Mouse (Mus musculus) cerebellum, postnatal 4 days (tissue): Measurements from ENCODE around the gene Adgrl3.

Experiments used
- DNase-seq, 2 experiments: peaks; one replicate each; pipeline ENCODE4 v3.0.0; 2022; ENCODE audit warnings: low spot score in 2 of 2, mixed read lengths in 1 of 2

The Adgrl3 gene

DNA sequence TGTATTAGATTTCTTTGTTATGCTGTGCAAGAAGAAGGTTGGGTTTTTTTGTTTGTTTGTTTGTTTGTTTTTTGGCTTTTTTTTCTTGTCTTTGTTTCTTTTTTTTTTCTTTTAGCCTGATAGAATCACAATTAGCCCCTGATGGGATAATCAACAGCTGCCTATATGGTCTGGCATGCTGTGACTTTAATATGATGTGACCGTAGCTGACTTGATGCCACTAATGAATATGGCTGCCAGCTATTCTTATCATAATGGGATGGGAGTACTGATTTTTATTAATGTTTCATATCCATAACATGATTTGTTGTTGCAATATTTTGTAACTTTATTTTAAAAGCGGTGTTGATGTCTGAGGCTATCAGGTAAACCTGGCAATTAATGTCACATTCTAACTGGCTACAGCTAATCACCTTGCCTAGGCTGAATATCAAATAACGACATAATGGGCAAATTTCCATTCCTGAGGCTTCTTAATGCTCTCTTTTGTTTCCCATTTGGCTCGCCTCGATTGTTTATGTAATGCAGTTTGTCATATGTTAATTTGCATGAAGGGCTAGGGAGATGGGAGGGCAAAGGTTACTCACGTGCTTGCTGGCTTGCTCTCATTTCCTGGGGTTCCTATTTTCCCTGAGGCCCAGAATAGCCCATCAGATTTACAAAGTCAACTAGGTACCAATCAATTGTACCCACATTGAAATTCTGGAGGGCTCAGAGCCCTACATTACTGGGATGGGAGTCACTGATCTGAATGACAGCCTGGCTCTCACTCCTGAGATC lies 641.9 kb downstream of the Adgrl3 start:
- no peak for DNase-seq

DNA sequence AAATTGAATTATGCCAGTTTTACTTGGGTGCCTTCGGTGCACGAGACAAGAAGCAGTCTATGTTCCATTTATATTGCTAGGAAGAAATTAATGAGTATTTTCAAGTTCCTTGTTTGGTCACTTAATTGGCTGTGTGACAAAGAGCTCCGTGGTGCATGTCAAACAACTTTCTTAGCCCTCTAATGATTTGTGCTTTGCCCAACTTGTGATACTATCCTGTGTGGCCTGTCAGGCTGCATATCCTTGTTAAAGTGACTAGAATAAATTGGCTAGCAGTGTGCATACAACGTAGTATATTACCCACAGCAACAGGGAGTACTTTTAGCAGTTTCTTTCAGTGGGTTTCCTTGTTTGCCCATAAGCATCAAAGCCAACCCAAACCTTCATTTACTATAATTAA lies 651.1 kb downstream of the Adgrl3 start:
- no peak for DNase-seq

DNA sequence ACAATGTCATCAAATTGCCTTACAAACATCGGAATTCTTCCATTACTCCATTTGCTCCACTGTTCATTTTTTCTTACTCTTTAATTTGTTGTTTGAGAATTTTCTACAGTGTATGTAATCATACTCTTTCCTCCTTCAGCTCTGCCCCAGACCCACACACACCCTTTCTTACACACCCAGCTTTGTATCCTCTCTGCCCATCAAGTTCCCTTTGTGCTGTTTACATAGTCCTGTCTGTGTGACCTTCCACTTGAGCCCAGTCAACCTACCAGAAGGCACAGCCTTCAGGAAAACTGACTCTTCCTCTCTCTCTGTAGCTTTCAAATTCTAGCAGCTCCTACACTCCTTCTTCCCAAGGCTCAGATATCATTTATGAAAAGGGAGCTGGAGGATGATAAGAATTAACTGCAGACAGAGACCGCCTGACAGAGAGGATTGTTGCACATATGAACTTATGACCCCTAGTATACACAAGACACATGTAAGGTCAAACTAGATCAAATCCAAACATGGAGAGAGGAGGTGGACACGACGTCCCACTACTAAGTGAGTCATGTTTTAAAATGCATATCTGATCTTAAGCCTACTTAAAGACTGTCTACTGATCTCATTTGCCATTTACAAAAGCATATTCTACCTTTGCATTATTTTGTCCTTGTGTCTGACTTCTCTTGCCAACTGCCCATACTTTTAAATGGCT lies 654.5 kb downstream of the Adgrl3 start:
- no peak for DNase-seq

DNA sequence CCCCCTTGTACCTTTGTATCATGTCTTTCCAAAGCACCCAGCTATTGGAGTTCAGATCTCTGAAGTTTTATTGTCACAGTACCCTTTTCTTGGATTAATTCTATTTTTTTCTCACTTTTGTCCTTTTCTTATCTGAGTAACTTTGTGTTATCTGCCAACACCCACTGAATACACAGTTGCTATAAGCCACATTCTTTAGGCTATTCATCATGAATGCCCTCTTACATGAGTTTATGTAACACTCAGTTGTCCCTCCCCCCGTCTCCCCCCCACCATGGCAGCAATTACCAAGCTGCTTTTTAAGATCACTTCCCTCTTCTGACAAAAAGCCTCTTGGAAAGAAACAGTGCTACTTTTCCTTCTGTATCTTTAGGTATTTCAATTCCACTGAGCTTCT lies 655.0 kb downstream of the Adgrl3 start:
- DNase-seq, result no peak

DNA sequence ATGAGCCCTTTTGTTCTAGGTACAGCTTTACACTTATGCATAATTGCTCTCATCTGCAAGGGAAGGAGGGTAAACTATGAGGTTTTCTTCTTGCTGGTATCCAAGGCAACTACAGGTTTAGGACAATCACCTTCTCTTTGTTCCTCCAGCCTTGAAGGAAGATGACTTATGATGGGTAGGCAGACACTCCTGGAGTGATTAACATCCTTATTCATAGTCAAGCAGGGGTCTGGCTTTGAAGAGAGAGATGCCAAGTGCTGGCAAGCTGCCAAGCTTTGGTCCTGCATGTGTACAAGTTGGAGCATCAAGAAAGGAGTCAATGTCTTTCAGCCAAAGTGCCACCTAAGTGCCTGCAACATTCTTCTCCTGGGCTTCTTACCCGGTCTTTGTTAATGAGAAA lies 657.0 kb downstream of the Adgrl3 start:
- DNase-seq, result peak in 1 of 2 experiments; percentile 22

DNA sequence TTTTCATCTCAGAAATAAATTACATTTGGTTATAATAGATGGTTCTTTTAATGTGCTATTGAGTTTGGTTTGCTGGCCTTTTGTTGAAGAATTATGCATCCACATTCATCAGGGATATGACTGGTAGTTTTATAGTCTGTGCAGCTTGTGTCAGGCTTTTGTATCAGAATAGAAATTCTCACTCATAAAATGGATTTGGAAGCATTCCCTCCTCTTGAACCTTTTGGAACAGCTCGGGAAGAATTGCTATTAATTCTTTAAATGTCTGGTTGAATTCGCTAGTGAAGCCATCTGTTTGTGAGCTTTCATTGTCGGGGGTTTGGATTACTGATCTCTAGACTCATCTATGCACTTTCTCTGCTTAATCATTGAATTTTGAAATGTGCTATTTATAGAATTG lies 666.3 kb downstream of the Adgrl3 start:
- no peak for DNase-seq

DNA sequence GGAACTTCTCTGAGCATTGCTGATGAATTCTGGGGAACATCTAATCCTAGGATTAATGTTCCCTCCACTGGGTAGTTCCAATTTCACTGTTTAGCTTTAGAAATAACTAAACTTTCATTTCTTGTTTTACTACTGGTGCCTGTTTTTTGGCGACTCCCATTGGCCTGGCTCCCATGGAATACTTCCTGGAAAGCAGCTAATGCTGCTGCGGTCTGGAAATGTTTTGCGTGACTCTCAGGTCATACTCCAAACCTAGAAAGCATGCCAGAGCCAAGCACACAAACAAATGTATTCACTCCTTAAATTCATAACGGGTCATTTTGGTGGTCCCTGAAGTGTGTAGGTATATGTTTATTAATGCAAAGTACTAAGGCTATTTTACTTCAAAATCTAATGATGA lies 666.9 kb downstream of the Adgrl3 start:
- DNase-seq, result no peak

DNA sequence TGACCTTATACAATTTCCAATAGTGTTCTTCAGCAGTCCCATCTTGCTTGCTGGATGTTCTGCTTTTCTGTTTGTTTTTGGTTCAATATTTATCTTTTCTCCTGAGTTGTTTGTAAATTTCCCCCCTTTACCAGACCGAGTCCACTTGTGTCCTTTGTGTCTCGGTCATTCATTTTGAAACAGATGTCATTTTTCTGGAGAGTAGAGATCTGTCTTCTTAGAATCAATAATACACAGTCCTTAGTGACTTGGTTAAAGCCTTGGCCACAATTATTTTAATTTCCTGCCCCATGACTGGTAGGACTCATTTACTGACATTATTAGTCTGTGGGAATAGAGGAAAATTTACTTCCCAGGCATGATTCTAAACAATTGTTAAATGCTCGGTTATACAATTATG lies 709.7 kb downstream of the Adgrl3 start:
- DNase-seq, result no peak

DNA sequence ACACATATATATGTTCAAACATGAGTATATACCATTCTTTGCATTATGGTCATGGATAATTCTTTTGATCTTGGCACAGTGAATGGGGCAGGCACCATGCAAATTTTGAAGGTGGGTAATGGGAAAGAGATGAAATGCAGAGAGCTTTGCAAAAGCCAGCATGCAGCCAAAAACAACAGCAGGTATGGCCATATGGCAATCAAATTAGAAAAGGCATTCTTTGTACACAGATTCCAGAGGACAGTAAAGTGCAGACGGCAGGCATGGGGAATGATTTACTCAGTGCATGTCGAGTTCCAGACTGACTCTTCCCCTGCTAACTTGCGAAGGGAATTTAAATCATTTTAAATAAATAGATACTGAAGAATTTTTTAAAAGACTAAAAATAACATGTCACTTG lies 716.1 kb downstream of the Adgrl3 start:
- peak in 1 of 2 experiments; percentile 6 for DNase-seq

DNA sequence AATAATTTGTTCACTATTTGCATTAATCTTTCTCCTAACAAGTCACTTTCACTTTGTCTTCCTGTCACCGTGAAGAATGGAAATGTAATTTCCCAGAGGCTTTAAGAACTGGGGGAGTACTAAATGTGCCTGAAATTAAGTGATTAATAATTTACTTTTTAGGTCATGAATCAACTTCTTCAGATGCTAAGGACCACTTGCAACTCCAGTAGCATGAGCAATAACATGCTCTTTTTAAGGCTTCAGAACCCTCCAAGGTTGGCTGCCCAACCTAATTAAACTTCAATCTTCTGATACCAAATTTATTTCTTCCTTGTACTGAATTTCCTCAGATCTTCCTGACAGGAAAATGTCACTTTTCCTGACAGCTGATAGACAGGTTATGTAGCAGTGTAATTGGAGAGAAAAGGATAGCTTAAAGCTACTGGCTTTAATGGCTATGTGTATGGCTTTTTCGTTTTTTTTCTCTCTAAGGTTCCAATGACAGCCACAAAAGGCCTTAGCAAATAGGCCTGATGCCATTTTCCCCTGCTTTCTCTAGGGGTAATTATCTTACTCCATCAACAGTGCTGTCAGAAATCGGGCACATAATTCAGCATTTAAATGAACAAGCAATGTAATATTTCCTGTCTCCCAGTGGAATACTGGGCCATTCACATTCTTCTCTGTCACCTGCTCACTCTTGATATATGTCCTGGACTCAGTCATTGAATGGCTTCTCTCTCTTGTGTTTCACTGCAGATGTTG lies 718.5 kb downstream of the Adgrl3 start:
- no peak for DNase-seq

DNA sequence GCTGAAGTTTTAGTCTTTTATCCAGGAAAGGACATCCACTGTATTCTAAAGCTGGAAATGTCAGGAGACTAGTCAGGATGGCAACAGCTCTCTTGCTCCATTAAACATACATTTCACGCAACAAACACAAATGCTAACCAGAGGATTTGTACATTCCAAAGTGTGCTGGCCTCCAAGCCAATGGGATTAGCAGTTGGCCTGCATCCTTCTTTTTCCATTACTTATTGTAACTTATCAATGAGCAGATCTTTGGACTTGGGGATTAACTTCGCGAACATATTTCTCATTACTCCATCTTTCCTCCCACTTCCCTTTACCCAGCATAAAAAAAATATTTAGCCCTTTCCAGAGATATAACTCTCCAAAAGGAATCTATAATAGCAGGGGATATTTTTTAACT lies 732.5 kb downstream of the Adgrl3 start:
- no peak for DNase-seq

DNA sequence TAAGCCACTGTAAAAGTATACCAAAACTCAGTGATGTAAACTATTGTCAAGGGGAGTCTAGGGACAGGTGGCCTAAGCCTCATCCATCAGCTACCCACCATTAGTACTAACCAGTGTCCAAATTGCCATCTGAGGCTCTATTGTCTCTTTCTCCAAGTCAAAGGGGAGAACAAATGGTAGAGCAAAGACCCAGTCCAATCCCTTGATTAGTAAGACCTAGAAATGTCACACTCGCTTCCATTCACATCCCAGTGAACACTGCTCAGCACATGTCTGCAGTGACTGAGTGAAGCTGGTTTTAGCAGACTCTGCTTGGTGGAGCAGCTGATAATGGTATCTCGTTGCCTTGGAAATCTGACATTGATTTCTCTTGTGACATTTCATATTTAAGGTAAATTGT lies 735.8 kb downstream of the Adgrl3 start:
- no peak for DNase-seq

DNA sequence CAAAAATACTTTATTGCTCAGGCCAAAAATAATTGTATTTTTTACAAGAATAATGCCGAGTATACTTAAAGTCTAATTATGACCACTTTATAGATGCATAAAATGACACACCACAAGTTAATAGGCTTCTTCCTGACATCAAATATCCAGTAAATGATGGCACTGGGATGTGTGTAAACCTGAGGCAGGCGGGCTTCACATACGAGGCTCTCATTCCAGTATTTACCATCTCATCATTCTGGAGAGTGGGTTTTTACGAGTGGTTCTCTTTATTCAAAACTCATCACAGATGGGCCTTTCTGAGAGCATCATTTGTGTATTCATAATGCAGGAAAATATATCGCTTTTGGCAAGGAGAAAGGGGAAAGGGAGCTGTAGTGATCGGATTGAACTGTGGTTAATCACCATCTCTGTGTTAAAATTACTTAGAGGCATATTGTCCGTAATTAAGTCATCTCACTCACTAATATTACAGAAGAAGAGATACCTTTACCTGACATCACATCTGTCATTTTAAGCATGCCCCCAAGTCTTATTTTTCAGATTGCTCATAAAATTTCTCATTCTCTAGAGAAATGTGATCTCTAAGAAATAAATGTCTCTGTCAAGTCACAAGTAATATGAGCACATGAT lies 737.3 kb downstream of the Adgrl3 start:
- DNase-seq, result no peak

DNA sequence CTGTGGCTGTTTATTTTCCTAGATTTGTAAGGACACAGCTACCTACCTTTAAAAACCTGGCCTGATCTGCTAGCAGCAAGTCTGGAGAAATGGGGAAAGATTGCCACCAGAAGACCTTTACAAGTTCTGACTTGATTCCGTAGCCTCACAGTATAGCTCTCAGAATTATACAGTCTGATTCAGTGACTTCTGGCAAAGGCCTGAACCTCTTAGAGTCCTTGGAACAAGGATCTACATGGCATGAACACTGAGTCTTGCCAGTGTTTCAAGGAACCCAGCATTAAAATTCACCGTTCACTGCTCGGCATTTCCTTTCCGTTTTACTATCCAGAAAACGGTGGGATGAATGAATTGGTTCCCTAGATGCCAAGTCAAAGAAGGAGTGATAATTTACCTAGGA lies 756.3 kb downstream of the Adgrl3 start:
- DNase-seq, result no peak

DNA sequence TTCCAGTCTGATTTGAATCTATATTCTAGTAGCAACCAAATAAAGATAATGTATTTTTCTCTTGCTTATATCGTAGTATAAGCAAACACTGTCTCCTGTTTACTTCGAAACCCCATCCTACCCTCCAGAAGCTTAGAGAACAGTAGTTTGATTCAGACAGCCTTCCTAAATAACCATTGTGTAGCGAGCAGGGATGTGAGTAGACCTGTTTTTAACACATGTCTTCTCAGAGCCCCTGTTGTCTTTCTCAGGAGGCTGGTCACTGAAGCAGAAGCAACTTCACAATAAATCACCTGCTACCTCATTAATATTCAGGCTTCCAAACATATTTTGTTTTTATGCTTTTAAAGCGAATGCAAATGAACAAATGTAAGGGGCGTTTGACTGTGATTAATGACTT lies 756.8 kb downstream of the Adgrl3 start:
- no peak for DNase-seq

DNA sequence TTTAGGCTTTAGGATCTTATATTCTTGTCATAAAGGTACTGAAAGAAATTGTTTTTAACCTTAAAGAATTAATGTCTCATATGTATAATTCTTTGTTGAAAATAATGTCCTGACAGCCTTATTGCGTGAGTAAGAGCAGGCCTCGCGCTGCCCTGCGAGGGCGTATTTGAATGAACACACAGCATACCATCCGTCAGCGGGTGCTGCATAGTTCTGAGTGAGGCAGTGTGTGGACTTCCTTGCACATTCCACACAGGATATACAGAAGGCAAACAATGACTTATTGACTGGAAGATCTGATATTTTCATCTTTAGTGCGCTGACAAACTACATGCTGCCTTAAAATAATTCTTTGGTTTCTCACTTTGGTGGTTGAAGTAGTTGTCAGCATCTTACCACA lies 764.8 kb downstream of the Adgrl3 start:
- no peak for DNase-seq

DNA sequence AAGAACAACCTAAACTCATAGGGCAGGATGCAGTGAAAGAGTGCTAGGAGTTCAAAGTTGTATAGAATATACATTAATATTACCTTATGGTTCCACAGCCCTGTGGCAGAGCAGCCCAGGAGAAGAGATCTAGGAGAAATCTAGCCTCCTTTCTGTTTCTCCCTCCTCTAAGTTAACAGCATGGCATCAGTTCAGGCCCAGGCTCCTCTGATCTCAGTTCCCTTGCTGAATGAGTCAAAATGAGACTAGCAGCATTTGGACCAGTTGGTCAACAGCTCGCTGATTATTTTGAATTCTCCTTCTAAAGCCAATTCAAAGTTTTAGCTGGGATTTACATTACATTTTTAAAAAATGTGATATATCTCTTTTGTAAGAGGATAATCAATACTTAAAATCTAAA lies 770.8 kb downstream of the Adgrl3 start:
- no peak for DNase-seq

DNA sequence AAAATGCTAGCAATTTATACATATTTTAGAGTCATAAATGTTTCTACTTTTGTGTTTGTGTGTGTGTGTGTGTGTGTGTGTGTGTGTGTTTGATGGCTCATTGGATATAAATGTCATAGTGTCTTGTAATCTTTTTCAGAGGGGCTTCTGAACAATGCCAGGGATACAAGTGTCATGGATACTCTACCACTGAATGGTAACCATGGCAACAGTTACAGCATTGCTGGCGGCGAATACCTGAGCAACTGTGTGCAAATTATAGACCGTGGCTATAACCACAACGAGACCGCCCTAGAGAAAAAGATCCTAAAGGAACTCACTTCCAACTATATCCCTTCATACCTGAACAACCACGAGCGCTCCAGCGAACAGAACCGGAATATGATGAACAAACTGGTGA lies 774.2 kb downstream of the Adgrl3 start:
- no peak for DNase-seq

DNA sequence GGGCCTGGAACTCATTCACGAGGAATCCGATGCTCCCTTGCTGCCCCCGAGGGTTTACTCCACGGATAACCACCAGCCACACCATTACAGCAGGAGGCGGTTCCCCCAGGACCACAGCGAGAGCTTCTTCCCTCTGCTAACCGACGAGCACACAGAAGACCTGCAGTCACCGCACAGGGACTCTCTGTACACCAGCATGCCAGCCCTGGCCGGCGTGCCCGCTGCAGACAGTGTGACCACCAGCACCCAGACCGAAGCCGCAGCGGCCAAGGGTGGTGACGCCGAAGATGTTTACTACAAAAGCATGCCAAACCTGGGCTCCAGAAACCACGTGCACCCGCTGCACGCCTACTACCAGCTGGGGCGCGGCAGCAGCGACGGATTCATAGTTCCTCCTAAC lies 774.7 kb downstream of the Adgrl3 start:
- no peak for DNase-seq

DNA sequence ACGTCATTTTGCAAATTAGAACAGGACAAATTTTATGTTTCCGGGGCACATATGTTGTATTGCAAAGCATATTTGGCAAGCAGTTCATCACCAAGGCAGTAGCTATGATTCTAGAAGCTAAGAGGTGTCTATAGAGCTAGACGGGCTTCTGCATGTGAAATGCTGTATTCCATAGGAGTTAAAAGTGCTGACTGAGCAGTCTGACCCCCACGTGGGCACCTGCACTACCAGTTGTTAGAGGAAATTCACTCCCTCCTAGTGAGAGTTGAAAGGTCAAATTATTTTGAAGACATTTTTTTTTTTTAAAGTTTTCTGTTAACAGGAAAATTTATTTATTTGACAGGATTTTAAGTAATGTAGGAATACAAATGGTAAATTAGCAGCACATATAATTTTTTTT lies 776.2 kb downstream of the Adgrl3 start:
- DNase-seq, result no peak

DNA sequence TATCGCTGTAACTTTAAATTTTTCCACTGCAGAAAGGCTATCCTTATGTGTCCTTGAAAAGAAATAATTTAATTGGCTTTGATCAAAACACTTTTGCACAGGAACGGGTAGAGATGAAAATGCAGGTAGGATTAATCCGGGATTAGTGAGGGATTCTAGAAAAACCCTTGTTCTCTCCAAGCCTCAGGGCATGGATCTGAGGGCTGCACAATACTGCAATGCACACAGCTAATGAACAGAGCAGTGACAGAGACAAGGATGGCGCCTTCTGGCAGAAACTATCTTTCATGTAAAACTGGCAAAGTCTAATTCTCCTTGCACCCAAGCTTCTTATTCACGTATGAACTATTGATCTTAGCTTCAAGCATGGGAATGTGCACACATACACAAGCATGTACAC lies 791.0 kb downstream of the Adgrl3 start:
- DNase-seq, result no peak

DNA sequence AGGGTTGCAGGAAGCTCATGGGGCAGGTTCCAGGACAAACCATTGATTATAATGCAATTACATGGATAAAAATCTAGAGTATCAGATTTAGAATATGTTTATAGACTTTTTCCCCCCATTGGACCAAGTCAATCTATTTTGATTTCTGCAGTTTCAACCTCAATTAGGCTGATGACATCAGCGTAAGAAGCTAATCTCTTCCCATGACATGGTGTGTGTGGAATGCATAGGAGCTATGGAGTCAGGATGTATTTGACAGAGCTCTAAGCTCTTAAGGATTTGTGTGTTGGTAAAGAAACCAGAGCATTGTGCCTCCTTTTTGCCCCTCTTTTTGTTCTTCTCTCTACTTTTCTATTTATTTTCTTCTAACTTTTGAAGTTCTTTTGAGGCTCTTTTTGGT lies 812.1 kb downstream of the Adgrl3 start:
- DNase-seq, result no peak
